Mouse (Mus musculus) heart, adult 2 months (tissue): Measurements from ENCODE around the gene Slc4a8.

Experiments
- CTCF ChIP-seq: fragments of 200-600 bp; IDR thresholded peaks from 2 replicates; pipeline ENCODE4 v1.8.1; 2022; ENCODE audit warnings: antibody characterized with exemption, mild to moderate bottlenecking, moderate library complexity
- EP300 ChIP-seq: fragments of 200-500 bp; IDR thresholded peaks from 2 replicates; pipeline ENCODE4 v1.6.1; 2011; ENCODE audit warnings: low read depth, low read length, control low read depth; ENCODE audit not compliant: insufficient read depth
- POLR2A ChIP-seq: fragments of 200-500 bp; IDR thresholded peaks from 2 replicates; pipeline ENCODE4 v1.6.1; 2011; ENCODE audit warnings: mild to moderate bottlenecking, low read depth, low read length, control low read depth; ENCODE audit not compliant: insufficient read depth

DNA sequence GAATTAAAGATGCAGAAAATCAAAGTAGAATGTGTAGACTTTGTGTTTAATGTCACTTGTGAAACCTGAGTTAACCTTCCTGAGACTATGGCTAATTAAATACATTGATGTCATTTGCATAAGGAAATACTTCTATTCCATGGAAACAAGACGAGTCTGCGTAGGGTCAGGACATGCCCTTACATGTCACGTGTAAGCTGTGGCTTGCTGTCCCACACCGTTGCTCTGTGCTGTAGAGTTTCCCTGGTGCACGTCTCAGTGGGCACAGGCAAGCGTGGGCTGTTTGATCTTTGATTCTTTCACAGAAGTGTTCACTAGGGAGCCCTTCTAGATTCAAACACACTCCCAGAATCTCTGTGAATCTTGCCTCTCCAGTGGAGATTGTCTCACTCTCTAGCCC lies 28.7 kb downstream of the Slc4a8 start:
- no peak for TF ChIP-seq EP300
- no peak for TF ChIP-seq POLR2A
- no peak for TF ChIP-seq CTCF
